Mouse (Mus musculus) effector memory CD4-positive, alpha-beta T cell, adult 7 months (primary cell): ENCODE results near the gene Med6. TPM values are rescaled to one million over a fixed set of nuclear protein-coding genes. Genes with fewer than 3 reads are reported as not detected.

Source experiments
- polyA plus RNA-seq: library from polyadenylated mRNA; unstranded; fragments of 100-300 nt; shearing (Covaris generic); gene quantifications from one replicate; pipeline ENCODE4 v1.2.1, GENCODE M21; 2017

Gene Med6
- 27.7 TPM for polyA plus RNA-seq

DNA sequence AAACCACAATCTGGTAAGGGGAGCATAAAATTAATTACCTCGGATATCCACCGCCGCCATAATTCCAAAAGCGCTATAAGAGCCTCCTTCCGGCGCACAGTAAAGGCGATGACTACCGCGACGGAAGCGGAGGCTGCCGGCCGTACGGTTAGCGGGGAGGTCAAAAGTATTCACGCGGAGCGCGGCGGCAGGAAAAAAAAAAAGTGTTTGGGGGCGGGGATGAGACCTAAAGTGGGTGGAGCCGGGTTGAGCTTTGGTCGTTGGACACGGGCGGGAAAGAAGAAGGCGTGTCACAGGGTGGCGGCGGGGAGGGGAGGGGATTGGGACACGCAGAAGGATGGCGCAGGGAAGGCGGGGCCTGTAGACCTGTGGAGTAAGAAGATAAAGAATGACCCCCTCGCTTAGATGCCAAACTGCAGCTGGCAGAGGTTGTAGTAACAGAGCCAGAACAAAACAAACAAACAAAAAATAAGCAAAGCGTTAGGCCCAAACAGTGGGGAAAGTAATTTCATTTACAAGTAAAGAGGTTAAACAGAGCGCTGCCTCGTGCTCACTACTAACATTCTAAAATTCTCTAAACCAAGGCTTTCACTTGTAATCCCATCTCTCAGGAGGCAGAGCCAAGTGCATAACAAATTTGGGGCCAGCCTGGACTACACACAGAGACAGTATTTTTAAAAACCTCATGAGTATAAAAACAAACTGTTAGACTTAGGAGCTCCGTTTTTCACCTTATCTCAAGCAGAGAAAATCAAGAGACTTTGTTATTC, at the start of gene Med6:
Gene Med6 (minus strand): TSS at position 107 of the 770 bp plus-strand sequence.

DNA sequence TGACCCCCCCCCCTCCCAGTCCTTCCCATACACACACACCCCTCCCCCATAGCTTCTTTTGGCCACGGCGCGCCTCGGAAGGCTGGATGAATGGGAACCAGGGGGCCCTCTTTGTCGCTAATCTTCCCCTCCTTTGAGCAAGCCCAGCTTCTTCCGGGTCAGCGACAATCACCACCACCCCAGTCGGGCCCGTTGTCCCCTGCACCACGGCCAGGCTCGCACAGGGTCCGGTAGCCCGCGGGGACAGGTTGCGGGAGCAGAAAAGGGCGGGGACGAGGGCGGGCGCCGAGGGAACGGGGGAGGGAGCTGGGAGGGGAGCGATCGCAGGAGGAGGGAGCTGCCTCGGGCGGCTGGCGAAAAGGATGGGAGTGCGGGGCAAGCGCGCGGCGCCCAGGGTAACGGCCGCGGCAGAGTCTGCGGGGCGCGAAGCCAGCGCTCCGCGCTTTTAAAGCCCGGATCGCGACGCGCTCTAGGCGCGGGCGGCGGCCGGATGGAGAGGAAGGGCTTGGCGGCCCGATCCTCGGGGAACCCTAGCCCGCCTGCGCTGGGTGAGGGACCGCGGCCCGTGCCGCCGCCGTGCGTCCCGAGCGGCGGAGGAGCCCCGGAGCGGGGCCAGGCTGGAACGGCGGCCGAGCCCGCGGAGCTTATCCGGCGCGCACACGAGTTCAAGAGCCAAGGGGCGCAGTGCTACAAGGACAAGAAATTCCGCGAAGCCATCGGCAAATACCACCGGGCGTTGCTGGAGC, 36.3 kb upstream of the Med6 start, which contains the start of gene Ttc9:
Gene Ttc9 (plus strand): TSS at position 335 of the 746 bp plus-strand sequence.

DNA sequence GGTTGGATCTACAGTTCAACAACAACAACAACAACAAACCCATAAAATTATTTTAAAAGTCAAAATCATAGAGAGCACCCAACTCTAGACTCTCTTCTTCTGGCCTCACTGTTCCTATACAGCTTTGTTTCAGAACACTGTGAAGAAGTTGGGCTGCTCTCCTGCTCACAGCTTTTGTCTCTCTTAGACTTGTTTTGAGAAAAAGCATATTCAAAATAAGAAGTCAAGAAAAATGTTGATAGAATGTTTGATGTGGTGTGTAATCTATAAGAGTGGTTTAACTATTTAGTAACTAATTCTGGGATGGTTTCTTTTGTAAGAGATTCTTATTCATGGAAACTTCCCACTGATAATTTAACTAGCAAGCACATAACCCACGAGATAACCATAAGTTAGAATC, 26.4 kb downstream of the Med6 start, which contains the start of gene Adam21:
Gene Adam21 (minus strand): TSS at position 101 of the 400 bp plus-strand sequence.

DNA sequence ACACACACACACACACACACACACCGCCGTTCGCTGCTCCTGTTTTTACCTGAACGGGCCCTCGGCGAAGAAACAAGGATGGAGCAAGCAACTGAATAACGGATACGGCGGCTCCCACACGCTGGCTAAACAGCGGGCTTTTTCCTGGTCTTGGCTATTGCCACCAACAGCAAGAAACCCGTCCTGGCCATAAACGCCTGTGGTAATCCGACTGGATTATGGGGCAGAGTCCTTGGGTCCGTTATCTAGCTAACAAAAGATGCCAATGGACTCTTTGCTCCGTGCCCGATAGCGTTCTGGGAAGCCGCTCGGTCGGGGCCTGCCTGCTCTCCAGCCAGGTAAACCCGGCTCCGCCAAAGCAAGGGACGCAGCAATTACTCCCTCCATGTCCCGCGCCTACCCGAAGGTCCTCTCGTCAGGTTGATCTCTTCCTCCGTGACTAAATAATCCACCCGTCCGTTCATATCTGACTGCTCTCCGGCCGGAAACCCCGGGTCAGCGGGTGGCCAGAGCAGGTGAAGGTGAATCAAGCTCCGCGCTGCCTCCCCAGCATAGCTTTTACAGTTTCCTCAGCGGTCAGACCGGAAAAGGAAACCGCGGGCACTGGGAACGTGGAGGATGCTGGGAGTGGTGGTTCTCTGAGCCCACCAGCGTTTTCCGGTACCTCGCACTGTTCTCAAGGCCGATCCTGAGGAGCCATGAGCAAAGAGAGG, 62.3 kb downstream of the Med6 start, which contains the start of the genes Gm20498 and Synj2bp:
Gene Gm20498 (minus strand): TSS at position 590 of the 713 bp plus-strand sequence.
Gene Synj2bp (minus strand): TSS at position 596 of the 713 bp plus-strand sequence.

Other genes starting within 250 kb of the Med6 start
- gene Gm4787, start 215.5 kb downstream of the Med6 start, polyA plus RNA-seq = not detected
- gene Adam4, start 173.1 kb downstream of the Med6 start, polyA plus RNA-seq = 0.30 TPM
- 184 TPM for gene Cox16, start 109.9 kb downstream of the Med6 start, polyA plus RNA-seq
- 6.5 TPM for gene Gm20498, start 62.1 kb downstream of the Med6 start, polyA plus RNA-seq
- 39.1 TPM for gene Synj2bp, start 62.1 kb downstream of the Med6 start, polyA plus RNA-seq
- 0.82 TPM for gene Adam21, start 26.5 kb downstream of the Med6 start, polyA plus RNA-seq
- gene Ttc9, start 36.2 kb upstream of the Med6 start, polyA plus RNA-seq = 0.23 TPM
- 4.6 TPM for gene Map3k9, start 186.2 kb upstream of the Med6 start, polyA plus RNA-seq